Mouse (Mus musculus) urinary bladder, postnatal 4 days (tissue): Measurements from ENCODE around the gene Ccnb2.
"Not testable (repeated sequence)": the region's sequence is repeated elsewhere in the genome, so short reads cannot be mapped to it uniquely, and the experiment has no call there.

ENCODE experiments used
- DNase-seq, 2 experiments: peaks; one replicate each; pipeline ENCODE4 v3.0.0; 2021 to 2022; ENCODE audit warnings: low spot score in 2 of 2

Gene Ccnb2

DNA sequence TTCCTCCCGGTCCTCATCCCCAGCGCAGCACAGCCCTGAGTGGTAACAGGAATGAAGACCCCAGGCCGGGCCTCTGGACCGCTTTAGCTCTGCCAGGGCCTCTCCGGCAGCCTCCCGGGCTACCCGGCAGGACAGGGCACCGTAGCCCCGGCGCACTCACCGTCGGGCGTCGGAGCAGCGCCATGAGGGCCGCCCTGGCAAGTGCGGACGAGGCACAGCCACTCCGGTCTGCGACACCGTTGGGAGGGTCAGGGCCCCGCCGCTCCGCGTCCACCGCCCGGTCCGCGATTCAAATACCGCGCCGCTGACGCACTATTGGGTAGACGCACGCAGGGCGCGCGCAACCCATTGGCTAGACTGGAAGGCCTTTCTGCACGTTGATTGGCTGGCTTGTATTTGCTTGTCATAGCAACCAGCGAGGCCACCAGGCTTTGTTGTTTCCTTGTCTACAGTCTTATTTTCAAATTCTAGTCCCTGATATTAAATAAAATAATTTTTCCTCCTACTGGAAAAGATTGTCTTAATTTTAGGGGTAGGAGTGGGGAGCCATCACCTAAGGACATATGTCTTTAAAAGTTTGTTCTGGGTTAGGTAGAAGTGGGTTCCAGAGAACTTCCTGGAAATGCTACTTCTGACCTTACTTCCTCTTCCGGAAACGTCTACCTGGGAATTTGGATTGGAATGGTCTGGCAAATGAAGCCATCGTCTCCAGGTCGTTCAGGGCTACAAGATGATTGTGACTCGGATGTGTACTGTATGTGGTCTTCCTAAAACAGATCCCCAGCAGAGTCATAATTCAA lies at the start of gene Ccnb2:
Ccnb2 (minus strand) TSS at position 291 of the 800 bp plus-strand sequence.
- DNase-seq, result peak; percentile 77 to 84

DNA sequence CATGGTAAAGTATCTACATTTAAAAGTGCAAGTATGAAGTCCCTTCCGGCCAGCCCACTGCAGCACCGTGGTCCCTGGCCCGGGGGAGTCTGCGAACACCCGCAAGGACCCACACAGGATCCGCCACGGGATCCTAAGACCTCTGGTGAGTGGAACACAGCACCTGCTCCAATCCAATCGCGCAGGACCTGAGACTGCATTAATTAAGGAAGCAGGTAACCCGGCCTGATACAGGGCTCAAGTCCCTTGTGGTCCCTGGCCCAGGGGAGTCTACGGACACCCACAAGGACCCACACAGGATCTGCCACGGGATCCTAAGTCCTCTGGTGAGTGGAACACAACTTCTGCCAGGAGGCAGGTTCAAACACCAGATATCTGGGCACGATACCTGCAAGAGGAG lies 41.7 kb upstream of the Ccnb2 start:
- DNase-seq, result not testable (repeated sequence)

DNA sequence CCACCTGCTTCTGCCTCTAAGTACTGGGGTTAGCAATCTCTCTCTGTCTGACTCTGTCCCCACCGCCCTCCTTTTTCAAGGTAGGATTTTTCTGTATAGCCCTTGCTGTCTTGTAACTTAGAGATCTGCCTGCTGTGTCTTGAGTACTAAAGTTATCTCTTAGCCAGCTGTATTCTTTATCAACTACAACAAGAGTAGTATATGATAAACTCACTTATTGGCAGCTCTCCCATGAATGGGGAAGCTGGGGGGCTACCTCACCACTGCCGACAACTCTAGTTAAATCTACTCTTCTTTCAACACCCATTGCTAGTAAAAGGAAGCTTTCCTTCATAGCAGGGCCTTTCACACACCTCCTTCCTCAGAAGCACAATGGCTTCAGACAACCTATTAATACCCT lies 31.0 kb upstream of the Ccnb2 start:
- no peak for DNase-seq

DNA sequence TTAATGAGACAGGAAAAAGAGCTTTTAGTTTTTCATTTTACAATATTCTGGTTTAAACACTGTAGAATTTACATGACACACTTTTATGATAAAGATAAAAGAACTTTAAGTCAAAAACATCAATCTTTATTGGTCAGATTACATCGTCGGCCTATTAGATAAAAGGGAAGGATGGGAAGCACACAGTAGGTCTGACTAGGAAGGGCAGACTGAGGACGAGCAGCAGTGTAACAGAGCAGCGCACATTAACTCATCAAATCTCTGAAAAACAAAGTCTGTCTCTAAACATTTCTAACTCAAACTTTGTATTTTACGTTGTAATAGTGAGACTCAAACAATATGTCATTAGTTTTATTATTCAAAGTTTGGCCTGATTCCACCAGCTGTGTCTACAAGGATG lies 27.7 kb upstream of the Ccnb2 start:
- no peak for DNase-seq

DNA sequence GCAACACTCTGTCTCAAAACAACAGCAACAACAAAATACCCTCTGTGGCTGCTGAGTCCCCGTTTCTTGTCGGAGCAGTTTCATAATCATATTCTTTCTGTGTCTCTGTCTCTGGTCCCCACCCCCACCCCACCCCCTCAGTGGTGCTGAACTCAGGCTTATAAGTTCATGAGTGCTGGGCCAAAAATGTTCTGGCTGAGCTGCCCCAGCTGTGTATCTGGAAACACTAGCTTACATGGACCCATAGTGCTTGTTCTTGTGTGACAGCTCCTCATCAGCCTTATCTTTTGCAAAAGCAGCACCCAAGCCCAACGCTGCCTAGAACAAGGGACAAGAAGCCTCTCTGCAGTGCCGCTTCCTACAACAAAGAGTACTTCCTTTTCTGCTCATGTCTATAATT lies 18.6 kb upstream of the Ccnb2 start:
- DNase-seq, result no peak

DNA sequence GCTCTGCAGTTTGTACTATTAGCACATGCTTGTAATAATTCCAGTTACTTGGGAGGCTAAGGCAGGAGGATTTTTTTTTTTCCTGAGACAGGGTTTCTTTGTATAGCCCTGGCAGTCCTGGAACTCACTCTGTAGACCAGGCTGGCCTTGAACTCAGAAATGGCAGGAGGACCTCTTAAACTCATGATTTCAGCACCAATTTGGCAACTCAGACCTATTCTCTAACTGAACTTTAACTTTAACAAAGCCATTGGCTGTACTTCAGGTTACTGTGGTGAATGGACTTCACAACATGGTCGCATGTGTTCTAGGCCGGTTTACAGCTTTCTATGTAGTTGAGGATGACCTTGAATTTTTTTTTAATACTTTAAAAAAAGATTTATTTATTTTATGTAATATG lies 1.3 kb upstream of the Ccnb2 start:
- DNase-seq, result no peak

DNA sequence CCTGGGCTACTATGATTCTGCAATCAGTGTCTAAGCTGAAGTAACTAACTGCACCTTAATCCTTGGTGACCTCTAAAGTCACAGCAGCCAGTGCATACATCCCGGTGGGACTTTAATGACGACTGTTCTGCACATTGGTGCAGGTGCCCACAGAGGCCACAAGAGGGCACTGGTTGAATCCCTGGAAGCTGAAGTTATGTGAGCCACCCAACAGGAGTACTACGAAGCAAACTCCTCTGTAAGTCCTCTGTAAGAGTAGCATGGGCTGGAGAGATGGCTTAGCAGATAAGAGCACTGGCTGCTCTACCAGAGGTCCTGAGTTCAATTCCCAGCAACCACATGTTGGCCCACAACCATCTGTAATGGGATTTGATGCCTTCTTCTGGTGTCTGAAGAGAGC lies 4.9 kb downstream of the Ccnb2 start:
- no peak for DNase-seq

DNA sequence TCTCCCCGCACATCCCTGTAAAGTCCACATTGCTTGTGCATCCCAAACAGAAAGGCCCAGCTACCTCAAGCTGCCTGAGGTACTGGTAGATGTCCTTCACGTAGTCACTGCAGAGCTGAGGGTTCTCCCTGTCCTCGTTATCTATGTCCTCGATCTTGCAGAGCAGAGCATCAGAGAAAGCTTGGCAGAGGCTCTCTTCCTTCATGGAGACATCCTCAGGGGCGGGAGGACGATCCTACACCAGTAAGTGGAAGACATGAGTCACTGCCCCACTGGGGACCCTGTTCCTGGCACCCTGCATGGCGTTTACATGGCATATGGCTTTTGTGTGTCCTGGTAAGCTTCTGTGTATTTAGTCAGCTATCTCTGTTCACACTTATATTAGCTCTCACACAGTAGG lies 8.3 kb downstream of the Ccnb2 start:
- no peak for DNase-seq

DNA sequence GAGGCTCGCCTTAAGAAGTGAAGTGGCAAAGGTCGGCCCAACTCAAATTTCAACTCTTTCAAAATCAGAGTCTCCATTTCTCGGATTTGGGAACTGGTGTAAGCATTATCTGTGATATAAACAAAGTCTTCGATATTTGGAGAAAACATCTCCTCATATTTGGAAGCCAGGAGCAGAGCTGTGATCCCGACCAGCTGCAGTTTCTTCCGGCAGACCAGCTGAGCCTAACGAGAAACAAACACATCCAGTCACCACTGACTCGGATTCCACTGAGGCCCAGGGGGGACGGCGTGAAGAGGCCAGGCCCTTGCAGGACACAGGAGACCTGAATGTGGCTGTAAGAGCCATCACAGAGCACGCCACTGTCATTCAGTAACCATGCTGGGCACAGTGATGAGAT lies 10.7 kb downstream of the Ccnb2 start:
- no peak for DNase-seq

DNA sequence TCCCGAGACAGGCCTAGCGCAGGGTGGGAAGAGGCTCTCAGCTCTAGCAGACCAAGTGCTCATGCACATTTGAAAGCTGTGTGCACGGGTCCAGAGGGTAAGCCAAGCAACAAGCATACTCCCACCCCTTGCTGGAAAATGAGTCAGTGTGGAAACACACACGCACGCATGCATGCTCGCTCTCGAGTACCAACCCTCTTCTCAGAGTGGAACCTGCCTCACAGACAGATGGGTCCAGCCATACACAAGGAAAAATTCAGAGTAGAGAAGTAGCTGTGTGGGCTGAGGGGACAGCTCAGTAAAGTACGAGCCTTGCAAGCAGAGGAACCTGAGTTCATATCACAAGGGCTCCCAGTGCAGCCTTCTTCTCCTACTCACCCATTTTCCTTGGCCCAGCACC lies 11.6 kb downstream of the Ccnb2 start:
- no peak for DNase-seq

DNA sequence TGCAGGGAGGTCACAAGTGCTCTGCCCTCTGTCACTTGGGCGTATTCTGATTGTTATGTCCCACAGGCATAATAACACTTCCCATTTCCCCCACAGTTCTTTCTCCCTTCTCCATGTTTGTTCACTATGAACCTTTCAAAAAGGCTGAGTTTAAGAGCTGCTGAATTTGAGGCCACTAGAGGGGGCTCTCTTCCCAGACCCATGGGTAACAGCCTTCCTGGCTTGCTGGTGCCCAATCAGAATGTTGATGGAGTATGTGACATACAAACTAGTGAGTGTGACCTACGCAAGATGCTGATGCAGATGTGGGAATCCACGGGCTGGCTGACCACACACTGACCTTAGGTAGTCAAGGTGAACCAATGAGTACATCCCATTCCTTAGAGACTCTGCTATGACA lies 12.6 kb downstream of the Ccnb2 start:
- no peak for DNase-seq

DNA sequence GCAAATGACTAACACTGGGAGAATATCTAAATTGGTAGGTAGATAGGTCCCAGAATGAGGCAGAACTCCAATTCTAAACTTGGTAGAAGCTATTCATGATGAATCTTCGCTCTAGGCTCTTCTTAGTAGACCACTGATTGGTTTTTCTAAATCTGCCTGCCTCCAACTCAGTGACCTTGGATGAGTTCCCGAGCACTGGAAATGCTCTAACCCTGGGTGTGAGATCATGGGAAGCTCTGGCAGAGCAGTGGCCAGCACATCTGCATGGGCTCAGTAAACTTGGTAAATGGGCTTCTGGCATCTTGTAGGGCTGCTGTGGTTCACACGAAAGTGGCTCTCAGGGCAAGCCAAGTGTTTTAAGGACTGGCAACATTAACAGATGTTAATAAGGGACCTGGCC lies 14.8 kb downstream of the Ccnb2 start:
- DNase-seq, result no peak

DNA sequence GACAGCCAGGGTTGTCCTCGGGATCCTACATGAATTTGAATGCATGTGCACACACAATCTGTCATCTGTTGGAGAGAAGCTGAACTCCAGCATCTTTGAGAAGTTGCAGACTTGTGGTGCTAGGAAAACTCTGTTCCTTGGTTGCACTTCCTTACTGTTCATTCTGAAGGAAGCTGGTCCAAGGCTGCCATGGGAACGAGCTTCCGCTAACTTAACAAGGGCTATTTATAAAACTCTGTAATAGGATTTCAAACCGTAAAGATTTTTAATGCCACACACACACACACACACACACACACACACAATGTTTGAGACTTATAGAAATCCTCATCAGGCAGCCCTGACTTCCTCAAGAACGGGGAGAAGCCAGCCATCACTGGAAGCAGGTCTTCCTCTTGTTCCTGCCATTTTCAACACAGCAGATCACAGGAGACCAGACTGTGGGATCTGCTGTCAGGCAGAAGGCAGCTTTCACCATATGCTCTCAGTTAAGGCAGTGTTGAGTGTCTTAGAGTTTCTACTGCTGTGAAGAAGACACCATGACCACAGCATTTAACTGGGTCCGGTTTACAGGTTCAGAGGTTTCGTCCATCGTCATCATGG lies 19.3 kb downstream of the Ccnb2 start:
- DNase-seq, result no peak

DNA sequence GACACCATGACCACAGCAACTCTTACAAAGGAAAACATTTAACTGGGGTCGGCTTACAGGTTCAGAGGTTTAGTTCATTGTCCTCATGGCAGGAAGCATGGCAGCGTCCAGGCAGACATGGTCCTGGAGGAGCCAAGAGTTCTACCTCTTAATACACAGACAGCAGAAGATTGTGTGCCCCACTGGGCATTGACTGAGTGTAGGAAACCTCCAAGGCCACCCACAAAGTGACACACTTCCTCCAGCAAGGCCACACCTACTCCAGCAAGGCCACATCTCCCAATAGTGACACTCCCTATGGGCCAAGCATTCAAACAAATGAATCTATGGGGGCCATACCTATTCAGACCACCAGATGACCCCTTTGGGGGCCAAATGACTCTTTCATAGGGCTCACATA lies 25.3 kb downstream of the Ccnb2 start:
- DNase-seq, result no peak

DNA sequence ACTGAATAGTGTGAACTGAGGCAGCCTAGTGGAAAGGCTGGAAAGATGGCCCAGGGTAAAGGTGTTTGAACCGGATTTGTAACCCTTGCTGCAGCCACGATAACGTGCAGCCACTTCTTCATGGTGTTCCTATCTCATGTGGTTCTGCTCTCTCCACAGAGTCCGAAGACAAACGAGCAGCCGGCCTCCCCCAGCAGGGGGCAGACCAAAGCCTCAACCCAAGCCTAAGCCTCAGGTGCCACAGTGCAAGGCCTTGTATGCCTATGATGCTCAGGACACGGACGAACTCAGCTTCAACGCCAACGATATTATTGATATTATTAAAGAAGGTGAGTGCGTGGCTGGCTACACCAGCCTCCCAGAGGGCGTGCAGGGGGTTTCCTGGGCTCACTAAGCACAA lies 25.7 kb downstream of the Ccnb2 start:
- DNase-seq, result no peak

DNA sequence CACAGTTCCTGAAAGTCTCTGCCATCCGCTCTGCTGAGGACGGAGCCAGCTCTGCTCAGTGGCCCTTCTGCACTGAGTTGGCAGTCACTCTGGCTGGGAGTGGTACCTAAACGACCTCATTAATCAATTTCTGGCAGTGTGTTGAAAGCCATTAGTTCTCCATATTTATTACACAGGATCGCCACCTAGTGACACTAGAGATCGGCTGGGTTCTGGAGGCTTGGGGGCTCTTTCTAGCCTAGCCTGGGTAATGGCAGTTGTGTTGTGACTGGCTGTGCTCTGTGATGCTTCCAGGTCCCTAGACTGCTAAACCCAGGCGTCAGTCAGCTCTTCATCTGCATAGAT lies 28.8 kb downstream of the Ccnb2 start:
- DNase-seq, result no peak

DNA sequence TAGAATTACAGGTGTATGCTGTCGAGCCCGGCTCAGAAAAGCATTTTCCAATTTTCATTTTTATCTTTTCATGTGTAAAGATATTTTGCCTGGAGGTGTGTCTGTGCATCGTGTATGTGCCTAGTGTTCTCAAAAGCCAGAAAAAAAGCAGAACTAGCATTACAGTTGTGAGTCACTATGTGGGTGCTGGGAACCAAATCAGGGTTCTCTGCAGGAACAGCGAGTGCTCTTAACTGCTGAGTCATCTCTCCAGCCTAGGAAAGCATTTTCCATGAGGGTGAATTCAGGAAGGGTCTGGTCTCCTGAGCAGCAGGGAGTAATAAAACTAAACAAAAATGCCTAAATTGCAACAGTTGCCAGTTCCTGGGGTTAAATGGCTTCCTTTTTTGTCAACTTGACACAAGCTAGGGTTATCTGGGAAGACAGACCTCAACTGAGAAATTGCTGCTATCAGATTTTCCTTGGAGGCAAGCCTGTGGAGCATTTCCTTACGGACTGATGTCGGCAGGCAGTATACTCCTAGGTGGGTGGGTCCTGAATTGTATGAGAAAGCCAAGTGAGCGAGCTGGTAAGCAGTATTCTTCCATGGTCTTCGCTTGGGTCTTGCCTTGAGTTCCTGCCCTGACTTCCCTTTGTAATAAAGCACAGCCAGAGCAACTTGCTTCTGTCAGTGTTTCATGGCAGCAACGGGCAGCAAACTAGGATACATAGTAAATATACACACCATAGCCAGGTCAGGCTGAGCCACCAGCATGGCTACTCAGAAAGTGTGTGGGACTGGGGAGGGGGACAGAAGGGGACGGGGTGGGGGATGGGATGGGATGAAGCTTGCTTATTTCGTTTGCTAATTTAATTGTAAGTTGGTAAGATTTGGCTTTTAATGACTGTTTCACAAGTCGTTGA lies 29.4 kb downstream of the Ccnb2 start:
- DNase-seq, result no peak

DNA sequence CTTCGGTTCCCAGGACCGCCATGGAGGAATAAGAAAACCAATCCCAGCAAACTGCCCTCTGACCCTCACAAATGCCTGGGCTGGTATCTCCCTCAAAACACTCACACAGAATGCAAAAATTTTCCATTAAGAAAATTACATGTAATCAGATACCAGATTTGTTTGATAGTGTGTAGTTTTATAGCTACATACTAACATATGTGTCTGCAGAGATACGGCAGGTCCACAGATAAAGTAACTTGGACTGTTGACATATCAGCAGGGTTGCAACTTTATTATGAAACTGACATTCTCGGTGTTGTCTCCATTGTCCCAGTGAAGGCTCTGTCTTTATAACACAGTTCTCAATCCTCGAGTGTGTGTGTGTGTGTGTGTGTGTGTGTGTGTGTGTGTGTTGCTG lies 30.3 kb downstream of the Ccnb2 start:
- DNase-seq, result no peak

DNA sequence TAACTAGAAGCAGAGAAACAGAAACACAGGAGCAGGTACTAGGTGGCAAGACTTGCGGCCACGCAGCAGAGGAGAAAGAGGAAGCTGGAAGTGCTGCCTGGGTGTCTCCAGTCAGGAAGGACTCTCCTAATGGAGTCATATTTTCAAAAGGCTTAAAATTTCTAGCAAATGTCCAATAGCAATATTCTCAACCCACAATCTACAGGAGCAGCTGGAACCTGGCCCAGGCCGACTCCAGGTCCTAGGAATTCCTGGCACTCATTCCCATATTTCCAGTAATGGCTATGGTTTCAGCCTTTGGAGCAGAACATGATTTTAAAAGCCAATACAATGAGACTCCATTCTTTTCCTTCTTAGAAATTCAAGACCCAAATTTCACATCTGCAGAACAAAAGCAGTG lies 31.8 kb downstream of the Ccnb2 start:
- no peak for DNase-seq

DNA sequence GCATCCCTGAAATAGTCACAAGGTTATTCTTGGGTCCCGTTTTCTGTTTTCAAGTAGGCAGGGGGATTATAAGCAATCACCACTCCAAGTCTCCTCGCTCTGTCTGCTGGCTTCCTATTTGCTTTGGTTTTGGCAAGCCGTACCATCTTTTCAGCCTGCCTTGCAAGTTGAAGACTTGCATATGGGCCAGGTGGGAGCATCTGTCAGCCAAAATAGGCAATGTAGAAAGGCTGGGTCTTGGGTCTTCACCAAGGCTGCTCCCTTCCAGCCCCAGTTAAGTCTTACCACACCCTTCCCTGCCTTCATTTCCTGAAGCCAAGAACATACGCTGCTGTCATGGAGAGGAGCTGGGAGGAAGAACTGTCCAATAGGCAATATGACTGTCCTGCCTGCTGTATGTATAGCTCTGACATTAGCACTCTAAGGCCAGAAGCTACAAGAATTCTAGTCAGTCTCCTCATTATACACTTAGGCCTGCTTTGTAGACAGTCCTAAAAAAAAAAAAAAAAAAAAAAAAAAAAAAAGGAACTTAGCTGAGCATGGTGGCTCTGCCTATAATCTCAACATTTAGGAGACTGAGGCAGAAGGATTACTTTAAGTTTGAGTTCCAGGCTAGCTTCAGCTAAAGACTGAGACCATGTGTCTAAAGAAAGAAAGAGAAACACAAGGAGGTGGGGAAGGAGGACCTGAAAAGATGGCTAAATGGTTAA lies 33.8 kb downstream of the Ccnb2 start:
- DNase-seq, result no peak

DNA sequence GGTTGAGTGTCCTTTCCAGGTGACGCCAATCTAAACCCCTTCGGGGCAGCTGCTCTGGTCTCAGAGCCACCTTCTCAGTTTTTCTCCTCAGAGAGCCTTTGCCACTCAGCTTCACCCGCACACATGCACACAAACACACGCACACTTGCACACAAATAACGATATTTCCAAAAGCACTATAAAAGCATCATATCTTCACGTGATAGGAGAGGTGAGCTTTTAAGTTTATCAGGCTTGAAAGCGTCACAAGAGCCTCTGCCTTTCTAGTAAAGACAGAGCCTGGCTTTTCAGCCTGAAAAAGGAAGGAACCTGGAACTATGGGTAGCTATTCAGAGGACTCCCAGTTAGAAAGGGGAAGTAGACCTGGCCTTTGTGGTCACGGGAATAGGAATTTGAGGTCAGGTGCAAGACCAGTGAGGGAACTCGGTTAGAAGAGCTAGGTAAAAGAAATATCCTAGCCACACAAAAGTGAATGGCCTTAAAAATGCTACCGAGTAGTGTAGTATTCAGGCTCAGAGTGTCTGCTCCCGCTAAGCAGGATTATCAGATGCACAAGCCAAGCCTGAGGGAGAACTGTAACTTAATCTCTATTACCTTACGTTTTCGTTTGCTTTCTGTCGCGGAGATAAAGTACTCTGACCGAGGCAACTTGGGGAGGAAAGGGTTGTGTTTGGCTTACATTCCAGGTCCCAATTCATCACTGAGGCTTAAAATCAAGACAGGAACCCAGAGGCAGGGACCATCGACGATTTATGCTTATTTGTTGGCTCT lies 36.2 kb downstream of the Ccnb2 start:
- no peak for DNase-seq
